Mouse (Mus musculus): Measurements from ENCODE around the gene Adgrg2. TPM values are rescaled to one million over a fixed set of nuclear protein-coding genes. Genes with fewer than 3 reads are reported as not detected.

The Adgrg2 gene
- polyA plus RNA-seq, 2 experiments, result 17.8 to 26.5 TPM

- no peak overlapping the region for H3K9ac ChIP-seq (ENCODE audit: low read depth, low read length, severe bottlenecking)
- ATAC-seq (ENCODE audit: low FRiP score, low read depth) (no peak), DNase-seq (ENCODE audit: low spot score) (no peak)
- H3K27ac ChIP-seq (replicated peaks; ENCODE audit: low read depth, low read length), result no peak overlapping the region
- H3K4me1 ChIP-seq (ENCODE audit: control insufficient read depth, insufficient read depth, low read length), result no peaks in the 10 kb centered on the region
- H3K9me3 ChIP-seq (ENCODE audit: control insufficient read depth, low read length), result no peaks in the 10 kb centered on the region
- no peak overlapping the region for H3K4me2 ChIP-seq (replicated peaks; ENCODE audit: low read depth, low read length, severe bottlenecking)
- H3K27me3 ChIP-seq (ENCODE audit: control insufficient read depth, insufficient read depth, low read length), result no peaks in the 10 kb centered on the region
- no peak for TF ChIP-seq POLR2A (IDR thresholded peaks at IDR 0.05; ENCODE audit: borderline replicate concordance, extremely low read depth, insufficient read depth, insufficient read length)
- H3K36me3 ChIP-seq (ENCODE audit: control insufficient read depth, insufficient read depth, low read length), result no peaks in the 10 kb centered on the region
- 74% methylated on average over 1 of the region's 1 CpGs for WGBS
- no peak overlapping the region for H3K4me3 ChIP-seq (replicated peaks; ENCODE audit: low read length)
These were observed 36.4 kb downstream of the Adgrg2 start for GRCm38 (mm10) chrX:160426930-160427329.

GRCm38 (mm10) chrX:160432192-160432591 lies 41.7 kb downstream of the Adgrg2 start:
- Histone ChIP-seq H3K27ac (replicated peaks; ENCODE audit: low read depth, low read length) (no peak overlapping the region), H3K36me3 (ENCODE audit: control insufficient read depth, insufficient read depth, low read length) (no peaks in the 10 kb centered on the region), H3K9me3 (ENCODE audit: control insufficient read depth, low read length) (no peaks in the 10 kb centered on the region), H3K4me2 (replicated peaks; ENCODE audit: low read depth, low read length, severe bottlenecking) (no peak overlapping the region), H3K27me3 (ENCODE audit: control insufficient read depth, insufficient read depth, low read length) (no peaks in the 10 kb centered on the region), H3K4me3 (replicated peaks; ENCODE audit: low read length) (no peak overlapping the region), H3K9ac (ENCODE audit: low read depth, low read length, severe bottlenecking) (no peak overlapping the region), H3K4me1 (ENCODE audit: control insufficient read depth, insufficient read depth, low read length) (no peaks in the 10 kb centered on the region)
- TF ChIP-seq POLR2A (IDR thresholded peaks at IDR 0.05; ENCODE audit: borderline replicate concordance, extremely low read depth, insufficient read depth, insufficient read length), result no peak
- WGBS, result 91% methylated on average over 7 of the region's 7 CpGs
- ATAC-seq (ENCODE audit: low FRiP score, low read depth) (no peak), DNase-seq (ENCODE audit: low spot score) (no peak)

GRCm38 (mm10) chrX:160441272-160441671 lies 50.8 kb downstream of the Adgrg2 start:
- H3K4me3 ChIP-seq (replicated peaks; ENCODE audit: low read length), result no peak overlapping the region
- no peak for TF ChIP-seq POLR2A (IDR thresholded peaks at IDR 0.05; ENCODE audit: borderline replicate concordance, extremely low read depth, insufficient read depth, insufficient read length)
- no peak overlapping the region for H3K9ac ChIP-seq (ENCODE audit: low read depth, low read length, severe bottlenecking)
- no peak overlapping the region for H3K27ac ChIP-seq (replicated peaks; ENCODE audit: low read depth, low read length)
- H3K4me2 ChIP-seq (replicated peaks; ENCODE audit: low read depth, low read length, severe bottlenecking), result no peak overlapping the region
- H3K4me1 ChIP-seq (ENCODE audit: control insufficient read depth, insufficient read depth, low read length), result no peaks in the 10 kb centered on the region
- no peak for ATAC-seq (ENCODE audit: low FRiP score, low read depth)
- 0 out of 2 replicates have a peak, but pooled peaks cover 4% of the 10 kb centered on the region for H3K27me3 ChIP-seq (ENCODE audit: control insufficient read depth, insufficient read depth, low read length)
- H3K9me3 ChIP-seq (ENCODE audit: control insufficient read depth, low read length), result no peaks in the 10 kb centered on the region
- DNase-seq (ENCODE audit: low spot score), result no peak
- no peaks in the 10 kb centered on the region for H3K36me3 ChIP-seq (ENCODE audit: control insufficient read depth, insufficient read depth, low read length)

GRCm38 (mm10) chrX:160448351-160448750 lies 57.9 kb downstream of the Adgrg2 start:
- Histone ChIP-seq H3K27me3 (ENCODE audit: control insufficient read depth, insufficient read depth, low read length) (no peaks in the 10 kb centered on the region; the same call in 1 of the 2 replicates), H3K36me3 (ENCODE audit: control insufficient read depth, insufficient read depth, low read length) (no peaks in the 10 kb centered on the region), H3K27ac (replicated peaks; ENCODE audit: low read depth, low read length) (no peak overlapping the region), H3K9me3 (ENCODE audit: control insufficient read depth, low read length) (no peaks in the 10 kb centered on the region), H3K4me1 (ENCODE audit: control insufficient read depth, insufficient read depth, low read length) (no peaks in the 10 kb centered on the region), H3K9ac (ENCODE audit: low read depth, low read length, severe bottlenecking) (no peak overlapping the region), H3K4me3 (replicated peaks; ENCODE audit: low read length) (no peak overlapping the region), H3K4me2 (replicated peaks; ENCODE audit: low read depth, low read length, severe bottlenecking) (no peak overlapping the region)
- TF ChIP-seq POLR2A (IDR thresholded peaks at IDR 0.05; ENCODE audit: borderline replicate concordance, extremely low read depth, insufficient read depth, insufficient read length), result no peak
- ATAC-seq (ENCODE audit: low FRiP score, low read depth) (no peak), DNase-seq (ENCODE audit: low spot score) (no peak)
- 92% methylated on average over 3 of the region's 3 CpGs for WGBS

GRCm38 (mm10) chrX:160449363-160449762 lies 58.9 kb downstream of the Adgrg2 start:
- 68% methylated on average over 2 of the region's 2 CpGs for WGBS
- TF ChIP-seq POLR2A (IDR thresholded peaks at IDR 0.05; ENCODE audit: borderline replicate concordance, extremely low read depth, insufficient read depth, insufficient read length), result no peak

GRCm38 (mm10) chrX:160455686-160456085 lies 65.2 kb downstream of the Adgrg2 start:
- H3K4me2 ChIP-seq (replicated peaks; ENCODE audit: low read depth, low read length, severe bottlenecking), result no peak overlapping the region
- H3K4me1 ChIP-seq (ENCODE audit: control insufficient read depth, insufficient read depth, low read length), result no peaks in the 10 kb centered on the region
- no peaks in the 10 kb centered on the region; the same call in 1 of the 2 replicates for H3K27me3 ChIP-seq (ENCODE audit: control insufficient read depth, insufficient read depth, low read length)
- ATAC-seq (ENCODE audit: low FRiP score, low read depth) (no peak), DNase-seq (ENCODE audit: low spot score) (no peak)
- H3K4me3 ChIP-seq (replicated peaks; ENCODE audit: low read length), result no peak overlapping the region
- 61% methylated on average over 5 of the region's 5 CpGs for WGBS
- H3K27ac ChIP-seq (replicated peaks; ENCODE audit: low read depth, low read length), result no peak overlapping the region
- H3K36me3 ChIP-seq (ENCODE audit: control insufficient read depth, insufficient read depth, low read length), result no peaks in the 10 kb centered on the region
- no peaks in the 10 kb centered on the region for H3K9me3 ChIP-seq (ENCODE audit: control insufficient read depth, low read length)
- no peak overlapping the region for H3K9ac ChIP-seq (ENCODE audit: low read depth, low read length, severe bottlenecking)
- no peak for TF ChIP-seq POLR2A (IDR thresholded peaks at IDR 0.05; ENCODE audit: borderline replicate concordance, extremely low read depth, insufficient read depth, insufficient read length)

More at GRCm38 (mm10) chrX:160449363-160449762, 58.9 kb downstream of the Adgrg2 start:
- no peak for ATAC-seq (ENCODE audit: low FRiP score, low read depth)
- Histone ChIP-seq H3K9ac (ENCODE audit: low read depth, low read length, severe bottlenecking) (no peak overlapping the region), H3K9me3 (ENCODE audit: control insufficient read depth, low read length) (no peaks in the 10 kb centered on the region), H3K4me1 (ENCODE audit: control insufficient read depth, insufficient read depth, low read length) (no peaks in the 10 kb centered on the region), H3K4me2 (replicated peaks; ENCODE audit: low read depth, low read length, severe bottlenecking) (no peak overlapping the region), H3K27ac (replicated peaks; ENCODE audit: low read depth, low read length) (no peak overlapping the region), H3K36me3 (ENCODE audit: control insufficient read depth, insufficient read depth, low read length) (no peaks in the 10 kb centered on the region), H3K4me3 (replicated peaks; ENCODE audit: low read length) (no peak overlapping the region), H3K27me3 (ENCODE audit: control insufficient read depth, insufficient read depth, low read length) (no peaks in the 10 kb centered on the region; the same call in 1 of the 2 replicates)
- no peak for DNase-seq (ENCODE audit: low spot score)
